Mouse (Mus musculus): ENCODE results near the gene Shoc2. TPM values are rescaled to one million over a fixed set of nuclear protein-coding genes. Genes with fewer than 3 reads are reported as not detected.

The Shoc2 gene
- total RNA-seq, 2 experiments from 2014 or later = 75.7 to 85.3 TPM

DNA sequence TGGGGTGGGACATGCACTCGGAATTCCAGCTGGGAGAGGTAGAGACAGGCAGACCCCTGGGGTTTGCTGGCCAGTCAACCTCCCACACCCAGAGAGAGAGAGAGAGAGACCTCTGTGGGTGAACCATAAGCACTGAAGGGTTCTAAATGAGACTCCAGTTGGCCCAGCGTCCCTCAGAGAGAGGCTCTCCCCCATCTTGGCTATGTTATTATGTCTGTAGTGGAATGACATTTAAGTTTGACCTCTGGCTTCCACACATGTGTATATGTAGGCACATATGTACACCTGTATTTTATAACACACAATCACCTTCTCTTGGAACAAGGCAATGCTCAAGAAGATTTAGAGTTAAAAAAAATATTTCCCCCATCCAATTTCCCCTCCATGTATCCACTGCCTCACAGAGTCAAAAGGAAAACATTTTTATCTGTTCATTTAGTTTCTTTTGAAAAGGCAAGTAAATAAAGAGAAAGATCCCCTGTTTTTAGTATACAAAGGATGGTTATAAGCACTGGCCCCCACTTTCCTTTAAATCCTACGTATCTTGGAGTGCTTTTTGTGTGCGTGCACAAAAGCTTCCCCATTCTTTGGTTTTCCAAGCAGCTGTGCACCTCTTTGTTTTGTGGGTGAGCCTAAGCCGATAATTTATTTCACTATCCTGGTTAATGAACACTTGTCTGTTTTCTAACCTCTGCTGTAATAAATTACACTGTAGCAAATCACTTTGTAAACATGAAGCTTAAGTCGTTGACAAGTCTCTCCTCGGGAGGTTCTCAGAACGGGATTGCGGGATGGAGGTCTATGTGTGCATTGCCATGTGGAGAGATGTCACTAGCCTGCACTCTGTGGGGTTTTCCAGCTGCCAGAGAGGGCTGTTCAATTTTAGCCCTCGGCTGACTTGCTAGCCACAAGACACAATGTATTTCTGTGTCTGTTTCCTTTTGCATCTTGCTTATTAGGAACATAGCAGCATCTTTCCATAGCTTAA, 132.6 kb downstream of the Shoc2 start:
- no peak for DNase-seq
- intact Hi-C loops (cut with DNase I) = no loop called here

DNA sequence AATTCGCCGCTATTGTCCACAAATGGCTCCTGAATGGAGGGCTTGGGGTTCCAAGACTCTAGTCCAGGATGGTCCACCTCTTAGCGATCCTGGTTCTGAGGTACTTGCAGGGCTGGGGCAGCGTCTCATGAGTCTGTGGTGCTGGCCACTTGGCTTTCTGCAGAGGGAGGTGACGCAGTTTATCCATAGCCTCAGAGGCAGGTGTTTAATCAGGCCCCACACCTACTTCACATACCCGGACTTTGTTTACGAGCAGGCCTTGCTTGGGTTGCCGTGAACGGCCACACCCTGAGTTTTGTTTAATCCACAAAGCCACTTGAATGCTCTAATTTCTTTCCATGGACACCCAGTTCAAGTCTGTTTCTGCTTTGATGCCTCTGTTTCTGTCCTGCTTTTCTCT, 137.2 kb downstream of the Shoc2 start:
- DNase-seq = no peak
- intact Hi-C loops (cut with DNase I) = no loop called here

- DNase-seq = no peak
- intact Hi-C loops (cut with DNase I) = no loop called here
These were observed 137.6 kb downstream of the Shoc2 start for GRCm38 (mm10) chr19:54081716-54082165.

Other genes with a start within 250 kb of the Shoc2 start
- gene Pdcd4, start 52.1 kb upstream of the Shoc2 start, total RNA-seq (2021) = 10 to 100 TPM; 64.4 to 67.5 TPM
- 100 to 1,000 TPM; 101 to 113 TPM for gene Bbip1, start 321 bp downstream of the Shoc2 start, total RNA-seq (2021)
- gene Adra2a, start 99.8 kb downstream of the Shoc2 start, total RNA-seq (2021) = 10 to 100 TPM; 19.7 to 21.6 TPM